Mouse (Mus musculus) kidney, postnatal 0 days (tissue): ENCODE measurements at regions not wholly inside any gene's neighbourhood (a gene's known extent, or its start where the extent isn't known, plus 50 kb on each side); places are given as distances from the start of the nearest gene placed in this dataset.

Experiments
- ATAC-seq: fragments of 200-750 bp; cut with Nextera tagmentation; replicated peaks from 2 replicates; pipeline ENCODE4 v1.8.0; 2017; ENCODE audit warnings: low read depth, moderate number of reproducible peaks, moderate TSS enrichment, moderate library complexity; ENCODE audit not compliant: low FRiP score
- DNase-seq: peaks from one replicate; pipeline ENCODE4 v3.0.0-alpha.2; 2016; ENCODE audit warnings: low spot score
- H3K27ac ChIP-seq: fragments of 300-500 bp; sonication (generic); 2 replicates; pipeline ENCODE4 v1.5.1; 2014; ENCODE audit warnings: mild to moderate bottlenecking
- H3K27me3 ChIP-seq: fragments of 300-500 bp; sonication (generic); 2 replicates; pipeline ENCODE4 v1.6.1; 2014; ENCODE audit warnings: low read length, mixed read lengths; ENCODE audit not compliant: insufficient read depth
- H3K36me3 ChIP-seq: fragments of 300-500 bp; sonication (generic); 2 replicates; pipeline ENCODE4 v1.6.1; 2014; ENCODE audit warnings: low read length, mixed read lengths; ENCODE audit not compliant: insufficient read depth
- H3K4me1 ChIP-seq: fragments of 300-500 bp; sonication (generic); replicated peaks from 2 replicates; pipeline ENCODE4 v1.6.1; 2014; ENCODE audit warnings: antibody characterized with exemption, low read length, mixed read lengths; ENCODE audit not compliant: insufficient read depth
- H3K4me2 ChIP-seq: fragments of 300-500 bp; sonication (generic); 2 replicates; pipeline ENCODE4 v1.6.1; 2014; ENCODE audit warnings: mild to moderate bottlenecking, low read length, moderate library complexity, mixed read lengths
- H3K4me3 ChIP-seq: fragments of 300-500 bp; sonication (generic); replicated peaks from 2 replicates; pipeline ENCODE4 v1.5.1; 2014; ENCODE audit warnings: low read depth, low read length
- H3K9ac ChIP-seq: fragments of 300-500 bp; sonication (generic); 2 replicates; pipeline ENCODE4 v1.6.1; 2014; ENCODE audit warnings: low read depth, low read length
- H3K9me3 ChIP-seq: fragments of 300-500 bp; sonication (generic); replicated peaks from 2 replicates; pipeline ENCODE4 v1.6.1; 2016; ENCODE audit warnings: low read length, inconsistent platforms, mixed read lengths
- CTCF ChIP-seq: IDR thresholded peaks from 2 replicates; pipeline ENCODE4 v1.5.1; 2016; ENCODE audit warnings: antibody characterized with exemption, low read depth, mild to moderate bottlenecking, moderate library complexity
- WGBS: fragments of 180-500 bp; shearing (Covaris S2); extraction: QIAGEN DNeasy Blood & Tissue Kit; methylation state at CpG from one replicate; pipeline ENCODE4 v1.1.7; 2014; 5-methylcytosine and 5-hydroxymethylcytosine counted together

- Histone ChIP-seq H3K4me3 (no peak overlapping the region), H3K27ac (no peak overlapping the region), H3K36me3 (no peaks in the 10 kb centered on the region), H3K9ac (no peak overlapping the region), H3K4me1 (no peaks in the 10 kb centered on the region; the same call in 1 of the 2 replicates), H3K4me2 (no peak overlapping the region), H3K9me3 (no peaks in the 10 kb centered on the region), H3K27me3 (no peaks in the 10 kb centered on the region)
- TF ChIP-seq CTCF: no peak
- ATAC-seq (0 out of 2 replicates have a peak, but pooled peaks have one; percentile 23), DNase-seq (peak; percentile 29)
- 75% methylated on average over 17 of the region's 17 CpGs for WGBS
These were observed 75.4 kb upstream of the Ralgps2 start for GRCm38 (mm10) chr1:157014532-157015497.

- Histone ChIP-seq H3K4me2 (no peak overlapping the region), H3K9ac (no peak overlapping the region), H3K27me3 (no peaks in the 10 kb centered on the region), H3K4me1 (no peaks in the 10 kb centered on the region; the same call in 1 of the 2 replicates), H3K4me3 (no peak overlapping the region), H3K9me3 (no peaks in the 10 kb centered on the region), H3K36me3 (no peaks in the 10 kb centered on the region), H3K27ac (0 out of 2 replicates have a peak overlapping the region, but pooled peaks have one; percentile 8)
- 65% methylated on average over 7 of the region's 7 CpGs for WGBS
- ATAC-seq (no peak), DNase-seq (no peak)
- TF ChIP-seq CTCF: no peak
These were observed 74.2 kb upstream of the Ralgps2 start for GRCm38 (mm10) chr1:157013669-157014048.

- H3K4me1 ChIP-seq: no peaks in the 10 kb centered on the region; the same call in 1 of the 2 replicates
- no peak for TF ChIP-seq CTCF
- H3K4me2 ChIP-seq: no peak overlapping the region
- DNase-seq (peak; percentile 40), ATAC-seq (no peak)
- H3K9ac ChIP-seq: no peak overlapping the region
- no peaks in the 10 kb centered on the region for H3K36me3 ChIP-seq
- H3K27me3 ChIP-seq: no peaks in the 10 kb centered on the region
- 63% methylated on average over 7 of the region's 7 CpGs for WGBS
- H3K27ac ChIP-seq: 0 out of 2 replicates have a peak overlapping the region, but pooled peaks have one; percentile 8
- no peak overlapping the region for H3K4me3 ChIP-seq
- no peaks in the 10 kb centered on the region for H3K9me3 ChIP-seq
These were observed 73.7 kb upstream of the Ralgps2 start for GRCm38 (mm10) chr1:157012950-157013668.

GRCm38 (mm10) chr1:157011226-157011625 is 71.8 kb upstream of the Ralgps2 start:
- Histone ChIP-seq H3K4me2 (no peak overlapping the region), H3K27ac (no peak overlapping the region), H3K9me3 (no peaks in the 10 kb centered on the region), H3K27me3 (no peaks in the 10 kb centered on the region), H3K4me1 (no peaks in the 10 kb centered on the region; the same call in 1 of the 2 replicates), H3K9ac (no peak overlapping the region), H3K36me3 (no peaks in the 10 kb centered on the region), H3K4me3 (no peak overlapping the region)
- no peak for DNase-seq
- WGBS: 83% methylated on average over 6 of the region's 6 CpGs
- no peak for TF ChIP-seq CTCF
- no peak for ATAC-seq

- no peak for ATAC-seq
- no peak overlapping the region for H3K27ac ChIP-seq
These were observed 70.0 kb upstream of the Ralgps2 start for GRCm38 (mm10) chr1:157009427-157009826.

More at GRCm38 (mm10) chr1:157009427-157009826, 70.0 kb upstream of the Ralgps2 start:
- 60% methylated on average over 9 of the region's 9 CpGs for WGBS
- Histone ChIP-seq H3K36me3 (no peaks in the 10 kb centered on the region), H3K9ac (no peak overlapping the region), H3K9me3 (no peaks in the 10 kb centered on the region), H3K4me2 (no peak overlapping the region), H3K27me3 (no peaks in the 10 kb centered on the region), H3K4me3 (no peak overlapping the region), H3K4me1 (no peaks in the 10 kb centered on the region; the same call in 1 of the 2 replicates)
- no peak for DNase-seq
- no peak for TF ChIP-seq CTCF
